Mouse (Mus musculus): Measurements from ENCODE around the gene Ccnb1.
"Not testable (repeated sequence)": the region's sequence is repeated elsewhere in the genome, so short reads cannot be mapped to it uniquely, and the experiment has no call there.

Gene Ccnb1

DNA sequence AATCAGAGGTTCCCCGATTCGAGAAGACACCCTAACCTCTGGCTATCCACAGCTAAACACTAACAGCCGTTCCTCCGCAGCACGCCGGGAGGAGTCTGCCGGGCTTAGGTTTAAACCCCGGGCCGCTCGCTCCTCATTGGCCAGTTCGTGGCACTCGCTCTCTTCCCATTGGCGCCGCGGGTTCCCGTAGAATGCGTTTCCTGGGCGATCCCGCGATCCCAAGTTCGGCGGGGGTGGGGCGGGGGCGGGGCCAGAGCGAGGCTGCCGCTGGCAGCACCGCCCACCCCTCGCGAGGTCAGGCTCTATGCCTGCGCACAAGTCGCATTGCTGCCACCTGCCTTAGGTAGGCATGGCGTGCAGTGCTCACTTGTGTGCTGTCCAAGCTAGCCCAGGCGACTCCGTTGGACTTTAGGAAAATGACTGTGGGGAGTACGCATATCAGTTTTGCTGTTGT is at the start of gene Ccnb1:
TSS of gene Ccnb1 (minus strand) at position 157 of the 454 bp plus-strand sequence.
- peak; percentile 92 to 95 for DNase-seq (ENCODE audit: inconsistent age in 2 of 2, low spot score in 1 of 2)

DNA sequence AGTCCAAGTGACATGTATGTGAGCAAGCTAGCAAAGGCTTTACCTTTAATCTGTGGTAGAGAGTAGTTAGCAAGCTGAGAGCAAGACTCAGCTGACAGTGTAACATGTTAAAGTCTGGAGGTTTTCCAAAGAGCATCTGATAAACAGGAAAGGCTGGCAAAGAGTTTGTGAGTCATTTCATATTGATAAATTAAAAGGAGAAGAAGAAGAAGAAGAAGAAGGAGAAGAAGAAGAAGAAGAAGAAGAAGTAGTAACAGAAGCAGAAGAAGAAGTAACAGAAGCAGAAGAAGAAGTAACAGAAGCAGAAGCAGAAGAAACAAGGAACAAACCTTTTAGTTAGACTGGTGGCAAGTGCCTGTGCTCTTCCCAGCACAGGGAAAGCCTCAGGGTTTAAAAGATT is 48.4 kb upstream of the Ccnb1 start:
- no peak for DNase-seq (ENCODE audit: inconsistent age in 2 of 2, low spot score in 1 of 2)

DNA sequence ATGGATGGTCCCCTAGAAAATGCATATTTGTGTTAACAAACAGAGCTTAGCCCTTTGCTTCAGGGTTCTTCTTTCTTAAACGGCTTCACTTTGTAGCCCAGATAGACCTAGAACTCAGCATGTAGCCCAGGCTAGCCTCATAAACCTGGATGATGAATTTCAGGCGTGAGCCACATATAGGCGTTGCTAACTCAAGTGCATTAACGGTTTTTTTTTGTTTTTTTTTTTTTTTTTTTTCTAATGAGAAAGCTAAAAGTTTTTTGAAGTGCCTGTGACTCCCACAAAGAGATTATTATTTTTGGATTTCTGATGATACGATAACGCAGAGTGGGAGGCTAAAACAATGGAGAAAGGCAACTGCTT is 47.3 kb upstream of the Ccnb1 start:
- no peak for DNase-seq (ENCODE audit: inconsistent age in 2 of 2, low spot score in 1 of 2)

DNA sequence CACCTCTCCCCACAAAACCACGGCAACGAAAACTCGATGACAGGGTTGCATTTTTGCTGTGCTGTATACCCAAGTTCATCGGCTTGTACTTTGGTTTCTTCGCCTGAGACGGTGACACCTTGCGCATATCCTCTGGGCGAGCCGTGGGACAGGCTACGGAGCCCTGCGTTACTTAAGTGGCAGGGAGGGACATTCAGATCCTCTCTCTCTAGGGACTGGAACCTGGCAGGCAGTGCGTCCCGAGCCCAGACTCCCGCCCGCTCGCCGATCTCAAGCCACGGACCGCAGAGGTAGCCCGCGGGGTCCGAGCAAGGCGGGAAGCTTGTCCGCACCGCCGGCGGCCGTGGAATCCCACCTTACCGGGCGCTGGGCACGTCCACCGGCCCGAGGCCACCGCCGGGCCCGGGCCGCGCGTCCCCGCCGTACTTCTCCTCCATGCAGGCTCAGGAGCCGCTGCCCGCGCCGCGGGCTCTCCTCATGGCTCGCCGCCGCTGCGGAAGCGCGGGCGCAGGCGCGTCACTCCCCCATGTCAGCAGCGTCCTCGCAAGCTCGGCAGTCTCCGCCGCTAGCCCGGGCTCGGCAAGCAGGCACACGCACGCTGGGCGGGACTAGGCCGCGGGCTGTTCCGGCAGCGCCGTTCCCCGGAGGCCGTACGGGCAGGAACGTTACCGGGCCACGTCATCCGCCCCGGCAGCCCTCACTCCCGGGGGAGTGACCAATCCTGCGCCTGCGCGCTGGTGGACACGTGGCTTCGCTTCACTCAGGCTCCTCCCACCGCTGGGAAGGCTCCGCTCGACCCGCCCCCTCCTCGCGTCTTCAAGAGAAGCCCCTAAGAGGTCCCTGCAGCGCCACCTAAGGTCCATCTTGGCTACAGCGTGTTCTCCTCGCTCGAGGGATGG is 46.6 kb upstream of the Ccnb1 start, which contains the start of gene Slc30a5:
TSS of gene Slc30a5 (minus strand) at position 687 of the 899 bp plus-strand sequence.
- peak; percentile 100 for DNase-seq (ENCODE audit: inconsistent age in 2 of 2, low spot score in 1 of 2)

DNA sequence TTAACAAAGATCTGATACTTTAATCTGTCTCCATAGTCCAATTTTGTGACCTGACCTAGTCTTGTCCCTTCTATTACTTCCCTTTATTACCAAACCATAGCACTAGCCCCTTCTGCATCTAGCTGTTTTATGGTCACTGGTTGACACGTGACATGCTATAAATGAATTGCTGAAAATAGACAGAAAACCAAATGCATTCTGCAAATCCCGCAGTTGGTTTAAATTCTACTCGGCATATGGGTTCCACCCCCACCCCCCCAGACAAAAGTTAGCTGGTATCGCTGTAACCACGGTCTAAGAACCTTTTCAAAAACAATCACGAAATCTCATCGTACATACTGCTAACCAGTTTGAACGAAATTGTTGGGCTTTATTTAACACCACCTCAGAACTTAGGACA is 45.8 kb upstream of the Ccnb1 start:
- DNase-seq (ENCODE audit: inconsistent age in 2 of 2, low spot score in 1 of 2): peak in 1 of 2 experiments; percentile 34

DNA sequence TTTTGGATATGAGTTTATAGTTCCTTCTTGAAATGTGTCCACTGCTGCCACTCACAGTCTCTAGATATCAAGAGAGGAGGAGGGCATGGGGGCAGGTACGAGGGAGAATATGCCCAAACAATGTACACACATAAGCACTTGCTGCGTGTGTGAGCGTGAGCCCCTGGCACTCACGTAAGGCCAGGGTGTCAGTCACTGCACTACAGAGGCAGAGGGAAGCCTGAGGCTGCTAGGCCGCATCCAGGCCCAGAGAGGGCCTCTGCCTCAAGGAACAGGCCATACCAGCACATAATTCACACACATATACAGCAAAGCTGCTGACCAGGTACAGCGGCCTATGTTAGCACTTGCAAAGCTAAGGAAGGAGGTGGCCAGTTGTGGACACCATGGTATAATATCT is 44.8 kb upstream of the Ccnb1 start:
- no peak for DNase-seq (ENCODE audit: inconsistent age in 2 of 2, low spot score in 1 of 2)

DNA sequence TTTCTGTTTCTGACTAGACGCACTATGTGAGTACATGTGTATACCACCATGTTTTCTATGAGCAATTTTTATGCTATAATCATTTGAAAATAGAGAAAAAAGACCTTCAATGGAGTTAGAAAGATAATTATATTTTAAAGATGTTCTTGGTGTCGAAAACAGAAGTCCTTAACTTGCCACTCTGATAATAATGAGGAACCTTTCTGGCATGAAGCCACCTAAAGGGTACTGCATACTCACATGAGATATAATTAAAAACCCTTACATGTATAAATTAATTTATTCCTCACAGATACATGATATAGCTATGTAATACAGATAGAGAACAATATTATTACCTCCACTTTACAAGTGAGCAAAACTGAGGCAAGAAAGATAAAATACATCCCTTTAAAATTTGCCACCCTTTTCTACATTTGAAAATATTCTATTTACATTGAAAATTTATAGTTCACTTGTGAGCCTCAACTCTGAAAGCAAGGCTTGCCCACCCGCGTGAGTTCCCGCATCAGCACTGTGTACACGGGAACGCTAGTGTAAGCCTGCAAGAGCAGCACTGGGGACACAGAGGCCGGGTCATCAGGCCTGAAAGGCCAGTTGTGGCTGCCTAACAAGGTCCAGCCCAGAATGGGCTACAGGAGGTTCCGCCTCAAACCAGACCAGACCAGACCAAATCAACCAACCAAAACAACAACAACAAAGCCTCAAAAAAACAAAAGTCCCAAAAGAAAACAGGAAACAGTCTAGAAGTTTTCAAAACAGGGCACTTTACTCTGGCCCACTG is 39.4 kb upstream of the Ccnb1 start:
- no peak for DNase-seq (ENCODE audit: inconsistent age in 2 of 2, low spot score in 1 of 2)

DNA sequence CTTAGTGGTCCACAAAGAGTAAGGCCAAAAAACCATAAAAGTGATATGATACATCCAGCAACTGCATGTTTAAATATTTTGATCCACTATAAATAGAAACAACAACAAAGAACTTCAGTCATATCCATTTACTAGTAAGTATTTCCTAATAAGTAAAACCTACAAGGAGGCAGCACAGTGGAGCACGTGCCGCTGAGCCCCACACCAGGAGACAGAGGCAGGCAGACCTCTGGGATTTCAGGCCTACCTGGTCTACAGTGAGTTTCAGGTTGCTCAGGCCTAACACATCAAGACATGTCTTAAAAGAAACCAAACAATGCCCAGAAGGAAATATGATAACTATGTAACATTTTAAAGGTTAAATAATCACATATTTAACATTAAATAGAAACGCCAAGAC is 38.5 kb upstream of the Ccnb1 start:
- no peak for DNase-seq (ENCODE audit: inconsistent age in 2 of 2, low spot score in 1 of 2)

DNA sequence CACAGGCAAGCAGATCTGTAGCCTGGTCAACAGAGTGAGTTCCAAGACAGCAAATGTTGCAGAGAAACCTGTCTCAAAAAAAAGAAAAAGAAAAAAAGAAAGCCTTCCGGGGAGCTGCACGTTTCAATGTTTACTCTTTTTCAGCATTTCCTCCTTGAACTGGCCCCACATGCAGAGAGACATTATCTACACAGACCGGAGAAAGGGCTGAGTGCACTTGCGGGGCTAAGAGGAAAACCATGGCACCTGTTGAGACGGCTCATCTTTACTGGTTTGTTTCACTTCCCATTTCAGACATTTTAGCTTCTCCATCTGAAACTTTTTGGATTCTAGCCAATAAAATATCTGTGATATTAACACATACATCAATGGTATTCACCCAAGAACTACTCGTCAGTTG is 37.9 kb upstream of the Ccnb1 start:
- no peak for DNase-seq (ENCODE audit: inconsistent age in 2 of 2, low spot score in 1 of 2)

DNA sequence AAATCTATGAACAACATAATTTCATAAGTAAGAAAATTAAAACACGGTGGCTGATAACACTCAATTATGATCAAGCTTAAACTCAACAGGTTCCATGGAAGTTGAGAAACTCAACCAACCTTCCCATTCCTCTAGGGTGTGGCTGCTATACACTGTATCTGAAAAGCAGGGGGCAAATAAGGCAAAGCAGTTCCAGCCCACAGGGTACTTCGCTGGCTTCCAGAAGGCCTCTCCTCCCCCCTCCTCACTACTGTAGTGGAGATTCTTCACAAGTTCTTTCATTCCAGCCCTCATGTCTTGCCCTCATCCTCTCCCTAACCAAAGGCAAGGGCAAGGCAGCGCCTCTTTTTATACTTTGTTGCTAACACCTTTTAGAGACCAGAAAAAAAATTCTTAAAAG is 37.5 kb upstream of the Ccnb1 start:
- no peak for DNase-seq (ENCODE audit: inconsistent age in 2 of 2, low spot score in 1 of 2)

DNA sequence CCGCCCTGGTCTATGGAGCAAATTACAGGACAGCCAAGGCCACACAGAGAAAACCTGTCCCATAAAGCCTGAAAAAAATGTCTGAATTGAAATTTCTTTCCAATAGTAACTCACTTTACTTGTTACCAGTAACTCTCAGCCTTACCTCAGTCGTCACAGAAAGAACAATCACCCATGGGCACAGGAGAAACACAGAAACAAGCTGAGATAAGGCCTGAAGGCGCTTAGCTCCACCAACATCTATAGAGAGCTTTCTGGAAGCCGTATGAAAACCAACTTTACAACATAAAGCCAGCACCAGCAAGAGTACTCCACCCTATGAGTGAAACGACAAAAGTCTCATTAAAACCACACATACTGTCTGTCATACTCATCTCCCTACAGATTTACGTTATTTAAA is 28.1 kb upstream of the Ccnb1 start:
- DNase-seq (ENCODE audit: inconsistent age in 2 of 2, low spot score in 1 of 2): no peak

DNA sequence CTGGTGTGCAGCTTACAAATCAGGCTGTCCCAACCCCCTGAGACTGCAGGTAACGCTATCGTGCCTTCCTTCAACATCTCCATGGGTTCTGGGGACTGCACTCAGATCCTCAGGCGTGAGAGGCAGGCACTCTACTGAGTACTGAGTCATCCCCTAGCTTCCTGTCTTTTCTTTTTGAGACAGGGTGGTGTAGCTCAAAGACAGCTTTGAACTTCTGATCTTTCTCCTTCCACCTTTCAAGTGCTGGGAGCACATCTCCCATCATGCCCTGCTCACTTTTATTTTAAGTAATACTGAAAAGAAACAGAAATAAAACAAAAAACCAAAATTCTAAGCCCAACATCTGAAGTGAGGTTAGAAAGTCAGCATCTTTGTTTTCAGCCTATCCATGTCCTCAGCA is 19.4 kb upstream of the Ccnb1 start:
- DNase-seq (ENCODE audit: inconsistent age in 2 of 2, low spot score in 1 of 2): no peak

DNA sequence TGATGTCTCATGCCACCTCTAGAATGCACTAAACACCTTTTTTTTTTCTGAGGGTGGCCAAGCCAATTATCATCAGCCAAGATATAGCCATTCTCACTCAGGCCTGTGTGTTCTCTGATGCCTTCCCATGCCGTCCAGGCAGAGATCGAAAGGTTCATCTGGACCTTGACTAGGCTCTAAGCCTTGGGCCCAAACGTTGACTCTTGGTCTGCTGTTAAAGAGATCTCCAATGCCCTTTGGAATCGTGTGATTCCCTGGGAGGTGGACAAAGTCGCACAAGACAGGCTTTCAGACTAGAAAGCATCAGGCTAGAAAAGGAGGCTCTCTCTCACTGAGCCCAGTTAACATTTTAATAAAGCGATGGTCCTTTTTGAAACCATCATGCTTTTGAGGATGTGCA is 10.8 kb upstream of the Ccnb1 start:
- no peak for DNase-seq (ENCODE audit: inconsistent age in 2 of 2, low spot score in 1 of 2)

DNA sequence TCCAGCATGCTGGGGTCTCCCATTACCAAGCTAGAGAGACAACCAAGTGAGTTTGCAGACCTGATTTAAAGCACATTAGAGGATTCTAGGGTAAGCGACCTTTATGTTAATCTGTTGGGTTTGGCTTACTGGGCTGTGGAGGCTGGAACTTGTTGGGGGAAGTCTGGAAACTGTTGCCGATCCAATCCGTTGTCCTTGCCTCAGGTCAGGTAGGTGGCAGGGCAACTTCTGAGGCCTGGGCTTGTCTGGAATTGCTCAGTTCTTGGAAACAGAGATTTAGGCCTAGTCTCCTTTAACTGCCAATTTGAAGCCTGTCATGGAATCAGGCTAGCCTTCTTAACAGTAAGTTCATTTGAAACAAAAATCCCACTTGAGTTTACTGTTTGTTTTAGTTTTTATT is 2.7 kb upstream of the Ccnb1 start:
- no peak for DNase-seq (ENCODE audit: inconsistent age in 2 of 2, low spot score in 1 of 2)

DNA sequence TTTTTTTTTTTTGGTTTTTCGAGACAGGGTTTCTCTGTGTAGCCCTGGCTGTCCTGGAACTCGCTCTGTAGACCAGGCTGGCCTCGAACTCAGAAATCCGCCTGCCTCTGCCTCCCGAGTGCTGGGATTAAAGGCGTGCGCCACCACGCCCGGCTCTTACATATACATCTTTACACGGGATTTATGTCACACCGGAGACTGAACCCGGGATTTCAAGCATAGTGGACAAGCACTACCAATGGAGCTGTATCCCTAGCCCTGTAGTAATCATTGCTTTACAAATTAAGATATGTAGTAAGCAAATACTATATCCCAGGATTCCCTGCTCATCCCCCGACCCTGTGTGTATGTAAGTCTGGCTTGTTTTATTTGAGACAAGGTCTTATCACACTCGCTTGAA is 1.7 kb upstream of the Ccnb1 start:
- DNase-seq (ENCODE audit: inconsistent age in 2 of 2, low spot score in 1 of 2): not testable (repeated sequence)

DNA sequence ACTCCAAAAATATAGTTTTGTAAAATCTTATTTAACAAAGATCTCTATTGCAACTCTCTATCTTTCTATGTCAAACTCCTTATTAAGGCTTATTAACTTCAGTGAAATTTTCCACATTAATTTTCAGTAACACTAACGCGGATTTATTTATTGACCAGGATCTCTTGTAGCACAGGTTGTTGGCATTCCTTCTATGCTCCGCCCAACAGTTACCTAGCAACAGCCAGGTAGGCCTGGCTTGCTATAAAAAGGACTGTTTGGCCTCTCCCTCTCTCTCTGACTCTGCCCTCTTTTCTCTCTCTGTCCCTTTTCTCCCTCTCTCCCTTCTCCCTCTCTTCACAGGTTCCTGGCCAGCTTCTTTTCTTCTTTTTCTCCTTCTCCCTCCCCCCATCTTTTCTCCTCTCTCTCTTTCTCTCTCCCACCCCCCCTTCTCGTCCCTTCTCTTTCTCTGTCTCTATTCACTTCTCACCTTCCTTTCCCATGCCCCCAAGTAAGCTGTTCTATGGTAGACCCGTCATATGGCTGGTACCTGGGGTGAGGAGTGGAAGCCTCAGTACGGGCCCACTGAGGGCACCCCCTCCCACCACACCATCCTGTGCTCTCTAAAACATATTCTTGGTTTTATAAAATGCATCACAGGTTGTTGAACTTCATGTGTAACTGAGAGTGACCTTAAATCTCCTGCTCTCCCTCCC is 1.1 kb upstream of the Ccnb1 start:
- DNase-seq (ENCODE audit: inconsistent age in 2 of 2, low spot score in 1 of 2): no peak

DNA sequence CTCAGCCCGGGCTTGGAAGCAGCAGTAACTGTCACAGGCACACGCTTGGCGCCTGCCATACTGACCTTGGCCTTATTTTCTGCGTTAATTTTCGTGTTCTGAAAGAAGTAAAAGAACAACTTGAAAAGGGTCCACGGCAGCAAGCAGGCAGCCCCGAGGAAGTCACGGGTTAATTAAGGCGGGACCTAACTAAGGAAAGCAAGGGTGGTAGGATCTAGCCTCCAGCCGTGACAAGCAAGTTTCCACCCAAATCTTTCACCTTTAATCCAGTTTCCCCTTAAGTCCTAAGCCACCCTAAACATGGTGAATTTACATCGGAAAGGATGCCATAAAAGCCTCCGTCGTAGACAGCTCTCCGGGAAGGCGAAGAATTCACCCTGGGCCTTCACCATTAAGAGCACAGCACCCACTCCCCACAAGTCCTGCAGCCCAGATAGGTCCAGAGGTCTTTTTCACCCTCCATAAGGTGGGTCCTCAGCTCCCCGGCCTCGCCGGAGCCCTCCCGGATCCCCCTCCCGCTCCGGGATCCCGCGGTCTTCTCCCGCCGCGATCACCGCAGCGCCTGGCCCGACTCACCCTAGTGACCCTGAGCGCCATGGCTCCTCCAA is 460 bp downstream of the Ccnb1 start:
- peak in 1 of 2 experiments; percentile 43 for DNase-seq (ENCODE audit: inconsistent age in 2 of 2, low spot score in 1 of 2)

DNA sequence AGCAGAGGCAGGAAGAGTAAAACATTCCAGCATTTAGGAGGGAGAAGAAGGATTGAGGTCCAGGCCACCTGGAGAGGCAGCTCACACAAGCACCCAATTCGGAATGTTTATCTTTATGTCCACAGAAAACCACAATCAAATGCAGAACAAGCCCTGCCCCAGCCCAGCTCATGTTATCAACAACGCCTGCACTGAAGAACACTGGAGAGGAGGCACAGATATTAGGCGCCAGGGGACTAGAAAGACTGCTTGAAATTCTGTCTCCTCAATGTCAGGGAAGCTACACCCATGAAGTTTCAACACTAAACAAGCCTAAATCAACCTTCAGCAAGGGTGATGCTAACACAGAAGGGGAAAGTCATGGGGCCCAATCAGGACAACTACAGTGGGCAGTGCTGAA is 8.9 kb downstream of the Ccnb1 start:
- no peak for DNase-seq (ENCODE audit: inconsistent age in 2 of 2, low spot score in 1 of 2)

DNA sequence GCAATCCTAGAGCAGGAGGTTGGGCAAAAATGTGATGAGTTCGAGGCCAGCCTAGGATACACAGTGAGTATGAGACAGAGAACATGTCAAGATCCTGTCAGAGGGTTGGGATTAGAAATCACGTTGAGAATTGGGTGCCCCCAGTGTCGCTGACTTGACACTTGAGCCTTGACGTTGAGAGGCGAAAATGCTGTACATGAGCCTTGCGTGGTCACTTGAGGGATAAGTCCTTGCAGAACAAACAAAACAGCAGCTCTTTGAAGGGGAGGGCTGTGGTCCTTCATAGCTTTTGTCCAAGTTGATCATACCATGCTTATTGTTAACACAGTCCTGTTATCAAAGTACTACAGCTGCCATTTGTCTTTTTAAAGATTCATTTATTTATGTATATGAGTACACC is 9.7 kb downstream of the Ccnb1 start:
- DNase-seq (ENCODE audit: inconsistent age in 2 of 2, low spot score in 1 of 2): no peak

DNA sequence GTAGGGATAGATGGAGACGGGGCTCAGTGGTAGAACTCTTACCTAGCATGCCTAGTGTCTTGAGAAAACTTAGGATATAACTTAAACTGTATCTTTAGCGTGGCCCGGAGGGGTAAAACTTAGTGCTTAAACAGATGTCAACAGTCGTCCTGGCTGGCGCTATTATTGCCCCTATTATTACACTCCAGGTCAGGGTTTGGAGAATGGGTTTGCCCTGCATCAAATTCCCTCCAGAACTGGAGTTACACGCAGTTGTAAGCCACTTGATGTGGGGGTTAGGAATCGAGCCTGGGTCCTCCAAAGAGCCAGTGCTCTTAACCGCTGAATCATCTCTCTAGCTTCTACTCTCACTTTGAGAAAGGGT is 10.3 kb downstream of the Ccnb1 start:
- no peak for DNase-seq (ENCODE audit: inconsistent age in 2 of 2, low spot score in 1 of 2)
